21 mouse cellular contexts compared by ENCODE assay signal in genomic region chr11:46081075-46081474, GRCm38 (mm10).
"Had no signal": no experiment of that assay in that cellular context is flagged by ENCODE, and none has a peak within 500 bp of the region (broad histone marks: within the 10 kb centered on the region; RNA-seq: fewer than 3 reads in every experiment).

No protein-coding gene starts in this region.

- H3K9me3 ChIP-seq: limb, embryonic 10.5 days; liver, embryonic 15.5 days; lung, embryonic 15.5 days; neural tube, embryonic 12.5 days; neural tube, embryonic 15.5 days had no signal

- H3K36me3 ChIP-seq: liver, embryonic 15.5 days had no signal

- H3K9ac ChIP-seq: limb, embryonic 13.5 days; liver, embryonic 12.5 days; liver, embryonic 15.5 days; lung, embryonic 15.5 days; neural tube, embryonic 12.5 days; neural tube, embryonic 15.5 days had no signal

- ATAC-seq: liver, embryonic 12.5 days had no signal

- H3K27me3 ChIP-seq: limb, embryonic 13.5 days; liver, embryonic 12.5 days; liver, embryonic 15.5 days; lung, embryonic 15.5 days; neural tube, embryonic 12.5 days; neural tube, embryonic 15.5 days had no signal

- H3K4me1 ChIP-seq: neural tube, embryonic 15.5 days had no signal

- DNase-seq: kidney, adult 18-20 months; kidney, adult 9 months; kidney, postnatal 14 days; kidney, postnatal 4 days; liver; lung, adult 18-20 months; lung, postnatal 4 days; midbrain, embryonic 14.5 days; right cerebral cortex, adult 18-20 months; right cerebral cortex, postnatal 25 days; thymus, adult 18-20 months; thymus, postnatal 14 days; thymus, postnatal 4 days had no signal

- H3K4me2 ChIP-seq: limb, embryonic 13.5 days; liver, embryonic 12.5 days; liver, embryonic 15.5 days; lung, embryonic 15.5 days; midbrain, embryonic 11.5 days; neural tube, embryonic 12.5 days; neural tube, embryonic 15.5 days had no signal

- H3K4me3 ChIP-seq: limb, embryonic 10.5 days; limb, embryonic 13.5 days; liver, embryonic 12.5 days; liver, embryonic 15.5 days; lung, embryonic 15.5 days; neural tube, embryonic 12.5 days; neural tube, embryonic 15.5 days had no signal

- H3K27ac ChIP-seq: limb, embryonic 10.5 days; limb, embryonic 13.5 days; liver, embryonic 12.5 days; liver, embryonic 15.5 days; lung, embryonic 15.5 days; neural tube, embryonic 12.5 days; neural tube, embryonic 15.5 days had no signal
